ENCODE assay signal across 22 mouse cellular contexts in the genomic region with DNA sequence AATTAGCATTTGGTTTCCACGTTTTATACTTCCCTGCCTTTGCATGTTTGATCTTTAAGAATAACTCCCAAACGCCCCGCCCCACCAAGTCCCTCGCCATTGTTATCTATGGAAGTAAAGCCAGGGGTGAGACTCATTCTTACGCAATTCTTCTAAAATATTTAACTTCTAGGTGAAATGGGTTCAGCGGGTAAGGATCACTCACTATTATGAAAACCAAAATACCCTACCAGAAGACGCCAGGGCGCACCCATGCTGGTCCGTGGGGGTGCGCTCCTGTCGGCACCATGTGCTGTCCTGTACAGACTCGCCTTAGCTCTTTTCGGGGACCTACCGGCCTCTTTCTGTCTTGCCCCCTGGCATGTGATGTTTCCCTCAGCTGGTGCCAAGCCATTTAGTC.
DNase-seq lines count a peak whose midpoint lies in the region; ATAC-seq and TF ChIP-seq lines count a peak whose summit lies in the region.
"Had no signal": no experiment of that assay in that cellular context is flagged by ENCODE, and none has a peak within 500 bp of the region (broad histone marks: within the 10 kb centered on the region; RNA-seq: fewer than 3 reads in every experiment).

No protein-coding gene starts in this region.

- TF ChIP-seq CTCF in lung, postnatal 0 days (IDR thresholded peaks at IDR 0.05) = no peak

- H3K4me2 ChIP-seq in lung, postnatal 0 days (replicated peaks; ENCODE audit: low read depth, low read length) = peak overlapping the region; percentile 30
- H3K4me2 ChIP-seq: embryonic facial prominence, embryonic 15.5 days; hindbrain, embryonic 12.5 days; midbrain, embryonic 15.5 days; neural tube, embryonic 12.5 days had no signal

- intact Hi-C loops in heart, postnatal 10 days (cut with DNase I) = no loop called here

- no peak for ATAC-seq in lung, postnatal 0 days
- ATAC-seq in granulocyte monocyte progenitor cell, adult 5-6 weeks (replicated peaks; ENCODE audit: poor library complexity, severe bottlenecking) = 0 out of 2 replicates have a peak, but pooled peaks have one; percentile 2
- ATAC-seq: forebrain, embryonic 14.5 days; midbrain, embryonic 15.5 days had no signal

- no peak overlapping the region for H3K4me3 ChIP-seq in heart, embryonic 10.5 days
- no peak overlapping the region for H3K4me3 ChIP-seq in lung, postnatal 0 days (ENCODE audit: low read depth, low read length)
- H3K4me3 ChIP-seq: embryonic facial prominence, embryonic 15.5 days; hindbrain, embryonic 12.5 days; left cerebral cortex, adult 2 months; midbrain, embryonic 15.5 days; neural tube, embryonic 12.5 days had no signal

- H3K27ac ChIP-seq in heart, embryonic 10.5 days = no peak overlapping the region
- H3K27ac ChIP-seq in lung, postnatal 0 days (ENCODE audit: low read length) = peak overlapping the region; percentile 14; the same call in 1 of the 2 replicates
- H3K27ac ChIP-seq: embryonic facial prominence, embryonic 15.5 days; hindbrain, embryonic 12.5 days; left cerebral cortex, adult 2 months; macrophage; midbrain, embryonic 15.5 days; neural tube, embryonic 12.5 days had no signal

- H3K4me1 ChIP-seq in heart, embryonic 10.5 days = peaks cover 10% of the 10 kb centered on the region; the same call in 1 of the 2 replicates
- peaks cover 5% of the 10 kb centered on the region; the same call in 1 of the 2 replicates for H3K4me1 ChIP-seq in lung, postnatal 0 days (ENCODE audit: insufficient read depth, low read depth, low read length)
- H3K4me1 ChIP-seq: midbrain, embryonic 15.5 days; neural tube, embryonic 12.5 days had no signal

- no peak overlapping the region for H3K9ac ChIP-seq in lung, postnatal 0 days (replicated peaks; ENCODE audit: low read depth)
- H3K9ac ChIP-seq: embryonic facial prominence, embryonic 15.5 days; hindbrain, embryonic 12.5 days; midbrain, embryonic 15.5 days; neural tube, embryonic 12.5 days had no signal

- no peaks in the 10 kb centered on the region for H3K36me3 ChIP-seq in heart, embryonic 10.5 days
- no peaks in the 10 kb centered on the region for H3K36me3 ChIP-seq in lung, postnatal 0 days (ENCODE audit: insufficient read depth, low read length)
- H3K36me3 ChIP-seq: embryonic facial prominence, embryonic 15.5 days; hindbrain, embryonic 12.5 days; midbrain, embryonic 15.5 days; neural tube, embryonic 12.5 days had no signal

- DNase-seq in heart, adult 11 months = peak; percentile 93
- DNase-seq in heart, embryonic 10.5 days (ENCODE audit: low spot score) = no peak
- peak; percentile 31 to 39 for DNase-seq in heart, postnatal 10 days
- DNase-seq in heart, postnatal 4 days = no peak
- DNase-seq in lung, postnatal 0 days (ENCODE audit: low spot score) = no peak
- no peak for DNase-seq in lung, postnatal 4 days
- DNase-seq: adrenal gland, postnatal 14 days; cerebellum, adult 8-10 months; cerebellum, postnatal 36 days; gastrocnemius, postnatal 10 days; kidney, adult 18-20 months; kidney, postnatal 4 days; right cerebral cortex, postnatal 14 days; thymus, postnatal 36 days had no signal

- TF ChIP-seq EP300 in lung, postnatal 0 days (IDR thresholded peaks at IDR 0.05) = no peak

- no peaks in the 10 kb centered on the region for H3K27me3 ChIP-seq in heart, embryonic 10.5 days (ENCODE audit: insufficient read depth, poor library complexity, severe bottlenecking)
- no peaks in the 10 kb centered on the region for H3K27me3 ChIP-seq in lung, postnatal 0 days (replicated peaks; ENCODE audit: insufficient read depth, low read length)
- H3K27me3 ChIP-seq: embryonic facial prominence, embryonic 15.5 days; hindbrain, embryonic 12.5 days; midbrain, embryonic 15.5 days; neural tube, embryonic 12.5 days had no signal

- no peaks in the 10 kb centered on the region for H3K9me3 ChIP-seq in heart, embryonic 10.5 days
- H3K9me3 ChIP-seq in lung, postnatal 0 days (ENCODE audit: low read length) = no peaks in the 10 kb centered on the region
- H3K9me3 ChIP-seq: embryonic facial prominence, embryonic 15.5 days; hindbrain, embryonic 12.5 days; midbrain, embryonic 15.5 days; neural tube, embryonic 12.5 days had no signal

- WGBS in heart, embryonic 10.5 days = 78% methylated on average over 14 of the region's 14 CpGs
- WGBS in lung, postnatal 0 days = 70% methylated on average over 14 of the region's 14 CpGs

Comparison
In these comparisons a context has a peak if more than half of its experiments do, and no peak if none do; other contexts are left out.
1. DNase-seq: peak in heart, adult 11 months (single experiment) and heart, postnatal 10 days (2 of 2); none in heart, embryonic 10.5 days (single experiment), heart, postnatal 4 days (single experiment), lung, postnatal 0 days (single experiment) and lung, postnatal 4 days (0 of 2).